18 mouse cellular contexts compared by ENCODE assay signal in the genomic region with DNA sequence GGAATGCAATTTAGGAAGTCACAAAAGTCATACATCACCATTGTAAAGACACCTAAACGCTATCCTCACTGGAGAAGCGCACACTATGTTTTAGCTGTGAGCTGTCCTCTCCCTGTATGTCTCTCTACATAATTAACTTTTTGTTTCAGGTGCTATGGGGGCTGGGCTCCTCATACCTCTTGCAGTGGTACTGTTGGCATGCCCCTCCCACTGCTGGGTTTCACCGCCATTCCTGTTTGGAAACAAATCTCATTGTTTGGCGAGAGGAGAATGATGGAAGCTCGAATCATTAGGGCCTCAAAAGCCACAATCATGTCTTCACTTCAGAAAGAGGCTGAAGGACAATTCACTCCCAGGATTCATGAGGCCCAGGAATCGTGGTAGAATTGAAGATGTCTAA. TPM values are rescaled to one million over a fixed set of nuclear protein-coding genes. Genes with fewer than 3 reads are reported as not detected.
DNase-seq lines count a peak whose midpoint lies in the region; ATAC-seq lines count a peak whose summit lies in the region.
"Had no signal": no experiment of that assay in that cellular context is flagged by ENCODE, and none has a peak within 500 bp of the region (broad histone marks: within the 10 kb centered on the region; RNA-seq: fewer than 3 reads in every experiment).

No protein-coding gene starts in this region.

- peak; percentile 69 for DNase-seq in heart, adult 11 months
- peak; percentile 57 for DNase-seq in heart, embryonic 10.5 days (ENCODE audit: low spot score)
- no peak for DNase-seq in heart, postnatal 4 days
- DNase-seq: adrenal gland, adult 2 months; adrenal gland, adult 8-10 months; adrenal gland, postnatal 10 days; adrenal gland, postnatal 14 days; adrenal gland, postnatal 25 days; adrenal gland, postnatal 36 days; B cell, adult 2 months; cerebellum, adult 11 months; cerebellum, adult 11-12 months; cerebellum, adult 18-20 months had no signal

- H3K4me1 ChIP-seq in heart, embryonic 11.5 days (ENCODE audit: control insufficient read depth, insufficient read depth, low read length), result no peaks in the 10 kb centered on the region
- no peaks in the 10 kb centered on the region for H3K4me1 ChIP-seq in heart, embryonic 10.5 days

- H3K9me3 ChIP-seq in heart, embryonic 11.5 days (replicated peaks; ENCODE audit: control insufficient read depth, low read length), result no peaks in the 10 kb centered on the region
- H3K9me3 ChIP-seq in heart, embryonic 10.5 days, result no peaks in the 10 kb centered on the region
- H3K9me3 ChIP-seq: G1E had no signal

- ATAC-seq in heart, embryonic 11.5 days (replicated peaks; ENCODE audit: insufficient number of reproducible peaks, low FRiP score, low TSS enrichment), result no peak
- ATAC-seq: activated CD4-positive, CD25-positive, alpha-beta regulatory T cell, adult 4 months; CD4-positive, CD25-positive, alpha-beta regulatory T cell, adult 4 months; Patski had no signal

- no peak overlapping the region for H3K4me3 ChIP-seq in heart, embryonic 11.5 days (ENCODE audit: low read depth, low read length)
- no peak overlapping the region for H3K4me3 ChIP-seq in heart, embryonic 10.5 days

- 70% methylated on average over 6 of the region's 6 CpGs for WGBS in heart, embryonic 11.5 days (ENCODE audit: insufficient replicate concordance)
- WGBS in heart, embryonic 10.5 days, result 71% methylated on average over 6 of the region's 6 CpGs

- H3K27me3 ChIP-seq in heart, embryonic 11.5 days (ENCODE audit: control insufficient read depth, insufficient read depth, low read length), result no peaks in the 10 kb centered on the region; the same call in 1 of the 2 replicates
- peaks cover 4% of the 10 kb centered on the region; the same call in 1 of the 2 replicates for H3K27me3 ChIP-seq in heart, embryonic 10.5 days (ENCODE audit: insufficient read depth, poor library complexity, severe bottlenecking)

- H3K9ac ChIP-seq in heart, embryonic 11.5 days (ENCODE audit: low read depth, low read length), result no peak overlapping the region

- no peak overlapping the region for H3K27ac ChIP-seq in heart, embryonic 11.5 days (ENCODE audit: low read depth, low read length)
- H3K27ac ChIP-seq in heart, embryonic 10.5 days, result no peak overlapping the region

- no peaks in the 10 kb centered on the region for H3K36me3 ChIP-seq in heart, embryonic 11.5 days (ENCODE audit: control insufficient read depth, insufficient read depth, low read length)
- no peaks in the 10 kb centered on the region for H3K36me3 ChIP-seq in heart, embryonic 10.5 days
- H3K36me3 ChIP-seq: G1E had no signal

- H3K4me2 ChIP-seq in heart, embryonic 11.5 days, result no peak overlapping the region

RNA-seq across cellular contexts. Expression of a gene that starts 59.0 kb away (rescaled TPM):
- 0.14 and 0.32 TPM in 2 replicates for polyA plus RNA-seq in heart, embryonic 11.5 days (2014; fragmentation: Nextera tagmentation; extraction: Ambion mirVana)
- 0.14 and 0.26 TPM in 2 replicates for polyA plus RNA-seq in heart, embryonic 10.5 days (2016; fragmentation: Nextera tagmentation; extraction: Ambion mirVana)
- under 1 TPM in 1 of 2 experiments, not detected in 1; 0.27 TPM for total RNA-seq in heart, postnatal 4 days (2021)

RNA-seq across cellular contexts. Expression of a gene that starts 59.1 kb away (rescaled TPM):
- 31.7 and 32.2 TPM in 2 replicates for polyA plus RNA-seq in heart, embryonic 11.5 days (2014; fragmentation: Nextera tagmentation; extraction: Ambion mirVana)
- 29.6 and 37.3 TPM in 2 replicates for polyA plus RNA-seq in heart, embryonic 10.5 days (2016; fragmentation: Nextera tagmentation; extraction: Ambion mirVana)
- total RNA-seq in heart, postnatal 4 days (2021), result 10 to 100 TPM; 16.5 to 17.4 TPM
